Mouse (Mus musculus) neural tube, embryonic 14.5 days (tissue): ENCODE data around the gene Reps2. TPM values are rescaled to one million over a fixed set of nuclear protein-coding genes. Genes with fewer than 3 reads are reported as not detected.
A peak's percentile ranks its signal among the peaks of the same experiment; 100 is the strongest.

Experiments
- ATAC-seq: fragments of 200-750 bp; cut with Nextera tagmentation; 2 replicates; pipeline ENCODE4 v1.8.0; 2017; ENCODE audit warnings: low read depth, mild to moderate bottlenecking, moderate TSS enrichment, moderate library complexity
- H3K27ac ChIP-seq: fragments of 300-500 bp; sonication (generic); 2 replicates; pipeline ENCODE4 v1.5.1; 2014; ENCODE audit warnings: low read depth, mild to moderate bottlenecking, control low read depth, low read length, moderate library complexity, mixed read lengths
- H3K27me3 ChIP-seq: fragments of 300-500 bp; sonication (generic); 2 replicates; pipeline ENCODE4 v1.6.1; 2014; ENCODE audit warnings: low read length; ENCODE audit not compliant: control insufficient read depth, insufficient read depth
- H3K36me3 ChIP-seq: fragments of 300-500 bp; sonication (generic); 2 replicates; pipeline ENCODE4 v1.6.1; 2014; ENCODE audit warnings: low read length, mixed read lengths; ENCODE audit not compliant: control insufficient read depth, insufficient read depth
- H3K4me1 ChIP-seq: fragments of 300-500 bp; sonication (generic); 2 replicates; pipeline ENCODE4 v1.6.1; 2014; ENCODE audit warnings: low read length; ENCODE audit not compliant: control insufficient read depth, insufficient read depth
- H3K4me2 ChIP-seq: fragments of 300-500 bp; sonication (generic); 2 replicates; pipeline ENCODE4 v1.6.1; 2014; ENCODE audit warnings: mild to moderate bottlenecking, low read depth, low read length, control low read depth
- H3K4me3 ChIP-seq: fragments of 300-500 bp; sonication (generic); 2 replicates; pipeline ENCODE4 v1.5.1; 2014; ENCODE audit warnings: low read depth, low read length, control low read depth, mixed read lengths
- H3K9ac ChIP-seq: fragments of 300-500 bp; sonication (generic); replicated peaks from 2 replicates; pipeline ENCODE4 v1.6.1; 2014; ENCODE audit warnings: low read depth, mild to moderate bottlenecking, control low read depth, low read length, mixed read lengths
- H3K9me3 ChIP-seq: fragments of 300-500 bp; sonication (generic); 2 replicates; pipeline ENCODE4 v1.6.1; 2016; ENCODE audit warnings: low read length; ENCODE audit not compliant: control insufficient read depth
- WGBS: fragments of 180-500 bp; shearing (Covaris S2); extraction: QIAGEN DNeasy Blood & Tissue Kit; methylation state at CpG from one replicate; pipeline ENCODE4 v1.1.7; 2014; 5-methylcytosine and 5-hydroxymethylcytosine counted together
- polyA plus RNA-seq: library from polyadenylated mRNA; unstranded; fragments of >200 nt; fragmentation: Nextera tagmentation; extraction: Ambion mirVana; gene quantifications from 2 replicates; pipeline ENCODE4 v1.2.1, GENCODE M21; 2014

Gene Reps2
- polyA plus RNA-seq, 1 experiment from 2014 or later = 4.0 TPM

GRCm38 (mm10) chrX:162651125-162651524 lies 7.7 kb upstream of the Reps2 start:
- no peak overlapping the region for H3K4me3 ChIP-seq
- no peak overlapping the region for H3K9ac ChIP-seq
- no peaks in the 10 kb centered on the region for H3K4me1 ChIP-seq
- no peak overlapping the region for H3K4me2 ChIP-seq
- no peaks in the 10 kb centered on the region for H3K36me3 ChIP-seq
- H3K27ac ChIP-seq = no peak overlapping the region
- ATAC-seq = no peak
- 0 out of 2 replicates have a peak, but pooled peaks cover 3% of the 10 kb centered on the region for H3K27me3 ChIP-seq
- H3K9me3 ChIP-seq = no peaks in the 10 kb centered on the region

- 22% methylated on average over 4 of the region's 4 CpGs for WGBS
- Histone ChIP-seq H3K36me3 (no peaks in the 10 kb centered on the region), H3K27me3 (0 out of 2 replicates have a peak, but pooled peaks cover 3% of the 10 kb centered on the region), H3K4me2 (peak overlapping the region; percentile 50), H3K9ac (no peak overlapping the region), H3K27ac (no peak overlapping the region), H3K4me3 (peak overlapping the region; percentile 52), H3K4me1 (no peaks in the 10 kb centered on the region), H3K9me3 (no peaks in the 10 kb centered on the region)
- ATAC-seq = no peak
These were observed 292 bp upstream of the Reps2 start for GRCm38 (mm10) chrX:162643789-162644092.

DNA sequence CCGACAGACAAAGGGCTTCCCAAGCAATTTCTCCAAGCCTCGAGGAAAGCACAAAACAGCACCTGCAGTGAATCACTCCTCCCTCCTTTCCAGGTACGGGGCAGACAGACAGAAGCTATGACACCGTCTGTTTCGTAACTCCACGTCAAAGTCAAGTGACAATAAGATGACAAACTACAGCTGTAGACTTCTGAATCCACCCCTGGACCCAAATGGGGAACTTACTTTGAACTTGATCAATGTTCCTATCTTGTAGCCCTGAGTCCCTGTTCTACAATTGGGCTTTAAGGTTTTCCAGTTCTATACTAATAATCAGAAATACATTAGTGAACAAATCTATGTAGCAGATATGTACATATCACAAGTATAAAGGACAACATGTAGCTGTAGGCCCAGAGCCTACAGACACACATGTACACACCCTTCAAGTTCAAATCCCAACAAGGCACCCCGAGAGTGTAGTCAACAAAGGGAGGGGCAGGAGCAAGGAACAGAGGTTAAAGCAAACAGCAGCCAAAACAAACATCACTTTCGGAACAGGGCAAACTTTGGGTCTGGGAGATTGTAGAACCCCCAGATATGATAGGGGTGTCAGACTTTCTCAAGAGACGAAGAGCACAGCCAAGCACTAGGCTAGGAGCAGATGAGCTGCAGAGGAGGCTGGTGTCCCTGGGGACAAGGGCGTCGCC lies 903 bp downstream of the Reps2 start:
- no peaks in the 10 kb centered on the region for H3K36me3 ChIP-seq
- peak overlapping the region; percentile 50 for H3K4me2 ChIP-seq
- ATAC-seq = peak; percentile 61
- H3K27ac ChIP-seq = no peak overlapping the region
- H3K9ac ChIP-seq = peak overlapping the region; percentile 53; the same call in 1 of the 2 replicates
- H3K4me1 ChIP-seq = no peaks in the 10 kb centered on the region
- H3K27me3 ChIP-seq = no peaks in the 10 kb centered on the region
- H3K9me3 ChIP-seq = no peaks in the 10 kb centered on the region
- 52% methylated on average over 11 of the region's 11 CpGs for WGBS
- H3K4me3 ChIP-seq = peak overlapping the region; percentile 52

- Histone ChIP-seq H3K27ac (no peak overlapping the region), H3K4me3 (no peak overlapping the region), H3K9ac (no peak overlapping the region), H3K36me3 (no peaks in the 10 kb centered on the region), H3K9me3 (no peaks in the 10 kb centered on the region), H3K4me2 (no peak overlapping the region), H3K4me1 (no peaks in the 10 kb centered on the region), H3K27me3 (no peaks in the 10 kb centered on the region)
- no peak for ATAC-seq
- 77% methylated on average over 4 of the region's 4 CpGs for WGBS
These were observed 1.7 kb downstream of the Reps2 start for GRCm38 (mm10) chrX:162641764-162642163.

GRCm38 (mm10) chrX:162635159-162635558 lies 8.3 kb downstream of the Reps2 start:
- no peak overlapping the region for H3K27ac ChIP-seq
- H3K27me3 ChIP-seq = no peaks in the 10 kb centered on the region
- WGBS = 55% methylated on average over 2 of the region's 2 CpGs
- H3K4me2 ChIP-seq = no peak overlapping the region
- no peak for ATAC-seq
- no peaks in the 10 kb centered on the region for H3K36me3 ChIP-seq
- no peak overlapping the region for H3K4me3 ChIP-seq
- H3K9me3 ChIP-seq = no peaks in the 10 kb centered on the region
- H3K9ac ChIP-seq = no peak overlapping the region
- H3K4me1 ChIP-seq = no peaks in the 10 kb centered on the region

DNA sequence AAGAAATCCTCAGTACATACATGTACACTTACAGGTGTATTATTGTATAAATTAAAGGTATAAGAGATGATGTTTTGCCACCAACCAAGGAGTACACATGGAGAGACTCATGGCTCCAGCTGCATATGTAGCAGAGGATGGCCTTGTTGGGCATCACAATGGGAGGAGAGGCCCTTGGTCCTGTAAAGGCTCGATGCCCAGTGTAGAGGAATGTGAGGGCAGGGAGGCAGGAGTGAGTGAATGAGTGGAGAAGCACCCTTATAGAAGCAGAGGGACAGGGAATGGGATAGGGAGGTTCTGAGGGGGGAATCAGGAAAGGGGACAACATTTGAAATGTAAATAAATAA lies 21.4 kb downstream of the Reps2 start:
- Histone ChIP-seq H3K4me3 (no peak overlapping the region), H3K36me3 (no peaks in the 10 kb centered on the region), H3K27ac (no peak overlapping the region), H3K9ac (no peak overlapping the region), H3K9me3 (no peaks in the 10 kb centered on the region), H3K4me2 (no peak overlapping the region), H3K27me3 (no peaks in the 10 kb centered on the region), H3K4me1 (no peaks in the 10 kb centered on the region)
- 100% methylated on average over 1 of the region's 1 CpGs for WGBS
- ATAC-seq = no peak

DNA sequence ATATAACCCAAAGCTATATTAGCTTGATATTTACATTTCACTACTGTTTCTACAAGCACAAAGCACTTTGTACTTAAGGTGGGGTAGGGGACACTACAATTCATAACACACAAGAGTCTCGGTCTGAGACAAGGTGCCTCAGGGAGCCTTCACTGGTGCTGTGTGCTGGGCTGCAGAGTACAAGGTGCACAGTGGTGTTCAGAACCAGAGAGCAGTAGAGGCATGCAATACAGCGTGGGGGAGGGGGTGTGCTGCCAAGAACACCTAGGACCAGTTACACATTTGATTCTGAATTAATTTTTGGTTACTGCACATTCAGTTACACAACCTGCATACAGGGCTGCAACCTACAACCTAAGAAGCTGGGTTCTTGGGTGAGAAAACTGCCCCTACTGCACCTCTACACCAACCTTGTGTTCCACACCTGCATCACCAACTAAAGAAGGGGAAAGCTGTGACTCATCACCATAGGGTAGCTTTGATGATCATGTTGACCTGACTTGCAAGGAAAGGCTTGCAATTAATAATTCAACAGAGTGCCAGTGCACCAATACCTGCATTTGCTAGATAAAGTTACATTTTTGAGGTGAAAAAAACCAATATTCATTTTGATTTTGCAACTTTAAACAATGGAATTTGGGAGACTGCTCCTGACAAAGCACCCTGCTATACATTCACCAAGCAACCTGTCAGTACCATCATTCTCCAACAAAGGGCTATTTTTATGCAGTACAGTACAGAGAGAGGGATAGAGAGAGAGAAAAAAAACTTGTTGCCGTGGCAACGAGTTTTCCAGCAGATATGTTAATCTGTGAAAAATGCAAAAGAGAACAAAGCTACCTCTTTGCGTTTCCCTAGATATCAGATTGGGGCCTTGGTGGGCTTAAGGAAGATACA lies 22.0 kb downstream of the Reps2 start:
- Histone ChIP-seq H3K4me2 (no peak overlapping the region), H3K27me3 (no peaks in the 10 kb centered on the region), H3K4me3 (no peak overlapping the region), H3K27ac (no peak overlapping the region), H3K9ac (no peak overlapping the region), H3K4me1 (no peaks in the 10 kb centered on the region), H3K36me3 (no peaks in the 10 kb centered on the region), H3K9me3 (no peaks in the 10 kb centered on the region)
- WGBS = 70% methylated on average over 5 of the region's 5 CpGs
- ATAC-seq = no peak

DNA sequence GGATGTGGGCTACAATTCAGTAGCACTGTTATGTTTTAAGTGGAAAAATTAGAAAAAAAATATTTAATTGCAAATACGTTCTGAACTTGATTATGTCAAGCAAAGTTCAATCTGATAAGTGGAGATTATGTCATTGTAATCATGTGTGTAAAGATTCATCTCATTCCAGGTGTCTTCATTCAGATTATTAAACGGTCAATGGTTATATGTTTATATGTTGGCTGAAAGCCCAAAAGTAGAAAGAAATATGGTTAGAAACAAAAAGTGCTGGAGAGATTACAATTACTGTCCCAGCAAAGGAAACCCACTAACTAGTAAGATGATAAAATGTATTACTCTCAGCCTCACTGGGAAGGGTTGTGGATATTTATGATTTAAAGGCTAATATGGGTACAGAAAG lies 23.7 kb downstream of the Reps2 start:
- WGBS = 76% methylated on average over 2 of the region's 2 CpGs
- Histone ChIP-seq H3K27me3 (no peaks in the 10 kb centered on the region), H3K4me2 (no peak overlapping the region), H3K9ac (no peak overlapping the region), H3K27ac (no peak overlapping the region), H3K4me3 (no peak overlapping the region), H3K9me3 (no peaks in the 10 kb centered on the region), H3K36me3 (no peaks in the 10 kb centered on the region), H3K4me1 (no peaks in the 10 kb centered on the region)
- no peak for ATAC-seq

GRCm38 (mm10) chrX:162618547-162618946 lies 24.9 kb downstream of the Reps2 start:
- Histone ChIP-seq H3K27ac (no peak overlapping the region), H3K9me3 (no peaks in the 10 kb centered on the region), H3K4me2 (no peak overlapping the region), H3K27me3 (no peaks in the 10 kb centered on the region), H3K36me3 (no peaks in the 10 kb centered on the region), H3K9ac (no peak overlapping the region), H3K4me3 (no peak overlapping the region), H3K4me1 (no peaks in the 10 kb centered on the region)
- WGBS = 92% methylated on average over 3 of the region's 3 CpGs
- no peak for ATAC-seq
